Mouse (Mus musculus): Measurements from ENCODE around the gene Zfr2.
A peak's percentile ranks its signal among the peaks of the same experiment; 100 is the strongest.
"Not testable (repeated sequence)": the region's sequence is repeated elsewhere in the genome, so short reads cannot be mapped to it uniquely, and the experiment has no call there.

Zfr2 gene

DNA sequence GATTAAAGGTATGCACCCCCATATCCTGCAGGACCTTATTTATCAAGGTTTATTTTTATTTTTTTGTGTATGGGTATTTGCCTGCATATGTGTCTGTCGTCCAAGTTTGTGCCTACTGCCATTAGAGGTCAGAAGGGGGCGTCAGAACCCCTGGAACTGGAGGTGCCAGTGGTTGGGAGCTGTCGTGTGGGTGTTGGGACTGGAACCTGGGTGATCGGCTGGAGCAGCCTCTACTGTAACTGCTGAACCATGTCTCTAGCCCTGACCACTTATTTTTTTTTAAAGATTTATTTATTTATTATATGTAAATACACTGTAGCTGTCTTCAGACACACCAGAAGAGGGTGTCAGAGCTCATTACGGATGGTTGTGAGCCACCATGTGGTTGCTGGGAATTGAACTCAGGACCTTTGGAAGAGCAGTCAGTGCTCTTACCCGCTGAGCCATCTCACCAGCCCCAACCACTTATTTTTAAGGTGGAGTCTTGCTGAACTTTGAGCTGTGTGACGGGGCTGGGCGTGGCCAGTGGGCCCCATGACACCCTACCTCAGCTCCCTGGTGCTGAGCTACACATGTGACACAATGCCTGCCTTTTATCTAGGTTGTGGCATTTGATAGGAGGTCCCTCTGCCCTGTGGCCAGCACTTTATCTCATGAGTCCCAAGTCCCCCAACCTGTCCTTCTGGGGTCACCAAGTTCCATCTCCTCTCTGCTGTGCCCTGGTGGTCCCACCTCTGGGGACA lies 29.8 kb upstream of the Zfr2 start:
- DNase-seq: no peak

DNA sequence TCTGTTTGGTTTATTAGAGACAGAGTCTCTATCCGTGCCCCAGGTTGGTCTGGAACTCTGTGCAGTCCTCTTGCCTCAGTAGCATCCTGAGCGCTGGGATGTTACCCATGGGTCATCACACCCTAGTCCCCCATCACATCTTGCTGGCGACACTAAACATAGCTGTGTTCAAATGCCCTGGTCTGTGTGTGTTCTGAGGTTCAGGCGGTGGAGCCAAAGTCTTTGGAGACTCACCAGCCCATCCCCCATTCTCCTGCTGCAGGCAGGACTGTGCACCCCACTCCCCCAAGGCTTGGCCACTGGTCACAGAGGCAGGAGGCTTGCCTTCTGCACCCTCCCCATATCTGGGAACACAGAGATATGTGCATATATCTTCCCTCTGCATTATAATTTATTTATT lies 28.8 kb upstream of the Zfr2 start:
- DNase-seq: no peak

DNA sequence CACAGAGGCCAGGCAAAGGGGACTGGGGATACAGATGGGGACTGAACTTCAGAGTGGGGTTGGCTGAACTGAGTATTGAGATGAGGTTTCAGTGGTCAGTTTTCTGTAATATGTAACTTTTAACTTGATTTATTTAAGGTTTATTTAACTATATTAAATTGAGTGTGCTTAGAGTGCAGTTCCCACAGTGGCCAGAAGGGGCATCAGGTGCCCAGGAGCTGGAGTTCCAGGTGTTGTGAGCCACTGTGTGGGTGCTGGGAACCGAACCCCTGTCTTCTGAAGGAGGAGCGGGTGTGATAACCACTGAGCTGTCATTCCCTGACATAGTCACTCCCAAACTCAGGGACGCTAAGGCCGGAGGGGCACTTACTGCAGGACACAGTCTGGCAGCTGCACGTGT lies 22.8 kb upstream of the Zfr2 start:
- DNase-seq: no peak

DNA sequence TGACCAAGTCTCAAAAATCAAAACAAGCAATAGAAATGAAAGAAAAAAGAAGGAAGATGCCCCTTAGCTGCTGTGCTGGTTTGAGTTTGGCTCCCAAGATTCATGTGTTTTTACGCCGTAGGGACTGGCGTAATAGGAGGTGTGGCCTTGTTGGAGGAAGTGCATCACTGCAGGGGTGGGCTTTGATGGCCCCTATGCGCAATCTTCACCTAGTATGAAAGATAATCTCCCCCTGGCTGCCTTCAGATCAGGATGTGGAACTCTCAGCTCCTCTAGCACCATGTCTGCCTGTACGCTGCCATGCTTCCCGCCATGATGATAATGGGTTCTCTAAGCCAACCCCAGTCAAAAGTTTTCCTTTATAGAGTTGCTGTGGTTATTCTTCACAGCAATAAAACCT lies 16.7 kb upstream of the Zfr2 start:
- DNase-seq: no peak

DNA sequence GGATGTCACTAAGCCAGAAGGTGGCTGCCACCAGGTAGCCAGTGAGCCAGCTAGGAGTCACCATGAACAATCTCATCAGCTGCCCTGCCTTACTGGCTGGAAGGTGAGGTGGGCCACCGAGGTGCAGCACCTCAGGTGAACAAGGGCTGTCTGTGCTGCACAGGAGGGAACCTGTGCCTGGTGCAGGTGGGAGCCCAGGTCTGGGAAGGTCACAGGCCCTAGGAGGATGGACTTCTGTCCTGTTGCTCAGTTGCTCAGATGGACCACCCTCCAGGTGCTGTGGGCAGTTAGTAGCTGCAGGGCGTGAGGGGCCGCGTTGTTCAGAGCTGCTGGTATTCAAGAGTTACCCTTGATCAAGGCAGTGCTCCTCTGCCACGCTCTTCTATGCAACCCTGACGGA lies 16.1 kb upstream of the Zfr2 start:
- no peak for DNase-seq

DNA sequence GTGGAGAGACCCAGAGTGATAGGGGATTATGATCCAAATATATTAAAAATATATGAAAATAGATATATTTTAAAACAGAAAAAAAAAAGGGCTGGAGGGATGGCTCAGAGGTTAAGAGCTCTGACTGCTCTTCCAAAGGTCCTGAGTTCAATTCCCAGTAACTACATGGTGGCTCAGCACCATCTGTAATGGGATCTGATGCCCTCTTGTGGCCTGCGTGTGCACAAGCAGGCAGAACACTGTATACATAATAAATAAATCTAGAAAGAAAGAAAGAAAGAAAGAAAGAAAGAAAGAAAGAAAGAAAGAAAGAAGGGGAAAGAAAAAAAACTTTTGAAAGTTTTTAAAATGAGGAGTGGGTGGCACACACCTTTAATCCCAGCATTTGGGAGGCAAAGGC lies 15.7 kb upstream of the Zfr2 start:
- DNase-seq: not testable (repeated sequence)

DNA sequence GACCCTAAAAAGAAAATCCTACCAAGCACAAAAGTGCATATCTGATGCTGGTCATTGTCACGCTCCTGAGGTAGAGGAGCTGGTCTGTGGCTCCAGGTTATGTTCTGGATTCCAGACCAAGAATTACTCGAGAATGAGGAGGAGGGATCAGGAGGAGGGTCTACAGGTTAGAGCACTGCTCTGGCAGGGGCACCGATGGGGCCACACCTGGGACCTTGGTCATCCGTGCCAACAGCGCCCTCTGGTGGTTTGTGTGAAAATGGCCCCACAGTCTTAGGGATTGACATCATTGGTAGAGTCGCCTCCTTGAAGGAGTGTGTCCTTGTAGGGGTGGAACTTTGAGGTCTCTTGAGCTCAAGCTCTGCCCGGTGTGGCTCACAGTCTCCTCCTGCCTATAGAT lies 15.0 kb upstream of the Zfr2 start:
- DNase-seq: peak; percentile 56

DNA sequence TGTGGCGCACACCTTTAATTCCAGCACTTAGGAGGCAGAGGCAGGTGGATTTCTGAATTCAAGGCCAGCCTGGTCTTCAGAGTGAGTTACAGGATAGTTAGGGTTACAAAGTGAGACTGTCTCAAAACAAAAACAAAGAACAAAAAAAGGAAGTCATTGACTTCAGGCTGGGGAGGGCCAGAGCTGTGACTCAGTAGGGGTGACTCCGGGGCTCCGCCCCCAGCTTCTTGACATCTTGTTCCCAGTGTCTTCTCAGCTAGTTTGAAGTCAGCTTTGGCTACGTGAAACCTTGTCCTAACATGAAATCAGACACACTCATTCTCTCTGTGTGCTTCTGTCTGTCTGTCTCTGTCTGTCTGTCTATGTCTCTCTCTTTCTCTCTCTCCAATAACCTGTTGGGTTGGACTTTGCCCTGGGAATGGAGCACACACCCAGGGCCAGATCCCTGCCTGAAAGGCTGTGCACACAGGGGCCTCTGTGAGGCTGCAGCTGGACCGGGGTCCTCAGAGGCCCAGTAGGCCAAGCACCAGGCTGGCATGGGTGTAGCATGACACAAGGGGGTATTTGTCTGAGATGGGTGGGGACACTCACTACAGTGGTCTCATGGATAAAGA lies 11.4 kb upstream of the Zfr2 start:
- DNase-seq: no peak

DNA sequence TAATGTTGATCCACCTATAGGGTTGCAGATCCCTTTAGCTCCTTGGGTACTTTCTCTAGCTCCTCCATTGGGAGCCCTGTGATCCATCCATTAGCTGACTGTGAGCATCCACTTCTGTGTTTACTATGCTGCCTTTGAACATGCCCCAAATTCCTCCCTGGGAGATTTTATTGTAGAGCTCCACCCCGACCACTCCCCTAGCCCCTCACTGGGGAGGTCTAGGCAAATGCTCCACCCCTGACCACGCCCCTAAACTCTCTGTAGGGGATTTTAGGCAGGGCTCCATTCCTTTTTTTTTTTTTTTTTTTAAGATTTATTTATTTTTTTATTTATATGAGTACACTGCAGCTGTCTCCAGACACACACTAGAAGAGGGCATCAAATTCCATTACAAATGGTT lies 9.2 kb upstream of the Zfr2 start:
- DNase-seq: not testable (repeated sequence)

DNA sequence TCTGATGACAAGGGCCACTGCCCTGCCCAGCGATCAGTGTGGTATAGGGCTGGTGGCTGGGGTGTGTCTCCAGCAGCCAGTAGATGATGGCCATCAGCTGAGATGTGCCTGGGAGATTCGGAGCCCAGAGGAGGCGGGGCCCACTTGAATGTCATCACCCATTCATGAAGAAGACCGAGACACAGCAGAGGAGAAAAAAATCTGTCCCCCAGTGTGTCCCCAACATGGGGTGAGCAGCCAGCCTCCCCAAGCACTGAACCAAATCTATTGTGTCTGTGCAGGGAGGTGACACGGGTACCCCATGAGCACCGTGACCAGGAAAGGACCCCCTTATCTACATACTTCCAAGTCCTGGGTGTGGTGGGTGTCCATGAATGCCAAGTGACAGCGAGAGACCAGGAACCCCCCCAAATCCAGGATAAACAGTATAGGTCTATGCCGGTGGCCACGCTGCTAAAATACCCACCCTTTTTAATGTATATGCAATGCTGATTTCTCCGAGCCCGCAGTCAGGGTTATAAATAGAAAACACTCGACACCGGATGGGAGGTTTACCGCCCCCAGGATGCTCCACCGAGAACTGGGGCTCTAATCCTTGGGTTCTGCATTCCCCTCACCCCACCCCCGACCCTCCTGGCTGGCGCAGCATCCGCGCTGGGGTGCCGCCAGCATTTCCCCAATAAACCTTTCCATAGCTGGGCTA lies 3.1 kb upstream of the Zfr2 start:
- DNase-seq: peak; percentile 70

DNA sequence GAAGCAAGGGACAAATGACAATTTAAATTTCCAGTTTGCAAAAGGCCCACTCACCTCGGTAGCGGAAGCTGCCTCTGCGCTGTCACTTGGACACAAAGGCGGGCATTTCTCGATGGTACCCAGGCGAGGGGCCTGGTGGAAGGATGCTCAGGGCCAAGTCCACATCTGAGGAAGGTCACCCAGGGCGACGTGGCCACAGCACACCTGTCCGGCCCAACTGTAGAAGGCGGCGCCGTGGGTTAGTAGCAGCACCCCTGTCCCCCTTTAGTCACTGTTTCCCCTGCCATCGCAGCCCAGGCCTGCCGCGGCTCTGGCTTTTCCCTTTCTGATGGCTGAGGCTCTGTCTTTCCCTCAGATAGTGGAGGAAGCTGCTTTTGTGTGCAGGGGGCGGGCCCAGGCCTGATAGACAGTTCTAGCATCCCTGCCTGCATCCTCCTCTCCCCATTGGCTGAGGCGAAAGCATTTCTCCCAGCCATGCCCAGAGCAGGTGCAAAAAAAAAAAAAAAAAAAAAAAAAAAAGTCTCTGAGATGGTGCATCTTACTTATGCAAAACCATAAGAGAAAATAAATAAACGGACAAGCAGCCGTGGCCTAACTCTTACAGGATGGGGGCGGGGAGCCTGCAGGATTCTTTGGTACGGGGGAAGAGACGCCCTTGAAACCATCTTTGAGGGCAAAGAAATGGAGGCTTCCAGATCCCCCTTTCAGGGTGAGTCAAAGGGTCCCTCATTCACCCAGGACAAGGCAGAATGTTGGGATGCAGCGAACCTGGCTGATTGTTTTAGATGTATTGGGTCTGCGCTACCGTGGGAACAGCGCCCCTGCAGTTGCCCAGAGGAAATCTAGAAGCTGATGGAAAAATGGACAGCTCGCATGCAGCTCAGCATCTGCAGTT lies 2.3 kb upstream of the Zfr2 start, which contains the start of gene Atcay:
TSS of gene Atcay (minus strand) at position 396 of the 895 bp plus-strand sequence.
- peak; percentile 90 for DNase-seq

DNA sequence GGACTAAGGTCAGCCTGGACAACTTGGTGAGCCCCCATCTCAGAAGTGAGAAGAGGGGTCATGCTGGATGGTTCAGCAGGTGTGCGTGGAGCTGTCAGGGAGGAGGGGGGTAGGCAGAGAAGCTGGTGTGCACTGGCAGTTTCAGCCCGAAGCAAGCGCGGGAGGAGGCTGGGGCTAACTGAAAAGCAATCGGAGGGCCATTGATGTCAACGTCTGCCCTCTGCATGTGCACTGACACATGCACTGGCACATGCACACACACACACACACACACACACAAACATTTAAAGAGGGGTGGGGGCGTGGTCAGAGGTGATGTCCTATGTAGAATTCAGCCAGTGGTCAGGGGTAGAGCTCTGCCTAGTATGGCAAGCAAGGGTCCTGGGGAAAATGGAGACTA lies 1.5 kb upstream of the Zfr2 start:
- DNase-seq: peak; percentile 65

DNA sequence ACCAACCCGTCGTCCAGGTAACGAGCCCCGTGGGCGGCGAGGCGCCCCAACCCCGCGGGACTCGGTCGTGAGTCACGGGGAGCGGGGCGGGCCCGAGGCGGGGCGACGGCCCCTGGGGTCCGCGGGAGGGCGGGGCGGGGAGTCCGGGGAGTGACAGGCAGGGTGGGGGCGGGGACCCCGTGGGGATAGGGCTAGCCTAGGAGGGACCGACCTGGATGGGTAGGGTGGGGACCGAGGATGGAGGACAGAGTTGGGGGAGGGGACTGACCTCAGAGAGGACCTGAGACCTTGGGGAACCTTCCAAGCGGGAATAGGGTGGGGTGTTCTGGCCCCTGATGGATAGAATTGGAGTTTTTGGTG lies 251 bp downstream of the Zfr2 start:
- no peak for DNase-seq

DNA sequence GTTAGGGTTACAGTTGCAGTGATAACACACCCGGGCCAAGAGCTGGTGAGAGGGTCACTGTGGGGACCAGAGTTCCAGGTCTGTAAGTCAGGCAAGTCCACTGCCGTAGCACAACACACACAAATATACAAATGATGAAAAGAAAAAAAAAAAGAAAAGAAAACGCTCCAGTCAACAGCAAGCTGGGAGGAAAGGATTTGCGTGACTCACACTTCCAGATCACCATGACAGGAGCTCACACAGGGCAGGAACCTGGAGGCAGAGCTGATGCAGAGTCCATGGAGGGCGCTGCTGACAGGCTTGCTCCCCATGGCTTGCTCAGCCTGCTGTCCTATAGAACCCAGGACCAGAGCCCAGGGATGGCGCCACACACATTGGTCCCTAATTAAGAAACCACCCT lies 1.3 kb downstream of the Zfr2 start:
- DNase-seq: peak; percentile 36

DNA sequence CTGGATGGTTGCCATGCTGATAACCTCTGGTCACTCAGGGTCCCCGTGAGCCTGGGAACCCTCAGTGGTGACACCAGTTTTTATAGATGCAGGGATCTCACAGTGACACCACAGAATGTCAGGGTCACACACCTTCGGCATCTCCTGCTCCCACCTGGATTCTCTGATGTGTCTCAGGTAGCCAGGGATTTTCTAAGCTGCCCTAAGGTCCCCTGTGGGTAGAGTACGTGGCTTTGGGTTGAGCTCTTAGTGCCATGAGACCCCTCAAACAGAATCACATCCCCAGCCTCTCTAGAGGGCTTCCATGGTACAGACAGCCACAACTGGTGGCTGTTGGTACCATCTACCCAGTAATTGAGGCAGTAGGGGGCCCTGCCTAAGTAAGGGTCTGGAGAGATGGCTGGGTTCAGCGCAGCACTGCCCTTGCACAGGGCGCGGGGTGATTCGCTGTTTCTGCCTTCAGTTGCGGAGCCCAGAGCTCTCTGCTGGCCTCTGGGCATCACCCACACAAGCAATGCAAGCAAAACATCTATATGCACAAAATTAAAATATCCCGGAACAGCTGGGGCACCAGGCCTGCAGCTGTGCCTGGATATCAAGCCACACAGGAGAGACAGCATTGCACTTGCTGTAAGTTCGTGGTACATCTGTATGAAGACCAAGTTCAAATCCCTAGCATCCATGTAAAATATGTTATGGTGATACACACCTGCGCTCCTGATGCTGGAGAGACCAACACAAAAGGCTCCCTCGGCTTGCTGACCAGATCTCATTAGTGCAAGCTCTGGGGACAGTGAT lies 3.7 kb downstream of the Zfr2 start:
- DNase-seq: peak; percentile 30

DNA sequence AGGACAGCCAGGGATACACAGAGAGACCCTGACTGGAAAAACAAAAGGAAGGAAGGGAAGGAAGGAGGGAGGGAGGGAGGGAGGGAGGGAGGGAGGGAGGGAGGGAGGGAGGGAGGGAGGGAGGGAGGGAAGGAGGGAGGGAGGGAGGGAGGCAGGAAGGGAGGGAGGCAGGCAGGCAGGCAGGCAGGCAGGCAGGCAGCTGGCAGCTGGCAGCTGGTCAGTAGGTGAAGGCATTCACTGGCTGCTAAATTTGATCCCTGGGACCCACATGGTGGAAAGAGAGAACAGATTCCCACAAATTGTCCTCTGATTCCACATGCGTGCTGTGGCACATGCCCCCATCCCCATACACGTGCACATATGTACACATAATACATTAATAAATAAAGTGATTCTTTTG lies 5.7 kb downstream of the Zfr2 start:
- no peak for DNase-seq

DNA sequence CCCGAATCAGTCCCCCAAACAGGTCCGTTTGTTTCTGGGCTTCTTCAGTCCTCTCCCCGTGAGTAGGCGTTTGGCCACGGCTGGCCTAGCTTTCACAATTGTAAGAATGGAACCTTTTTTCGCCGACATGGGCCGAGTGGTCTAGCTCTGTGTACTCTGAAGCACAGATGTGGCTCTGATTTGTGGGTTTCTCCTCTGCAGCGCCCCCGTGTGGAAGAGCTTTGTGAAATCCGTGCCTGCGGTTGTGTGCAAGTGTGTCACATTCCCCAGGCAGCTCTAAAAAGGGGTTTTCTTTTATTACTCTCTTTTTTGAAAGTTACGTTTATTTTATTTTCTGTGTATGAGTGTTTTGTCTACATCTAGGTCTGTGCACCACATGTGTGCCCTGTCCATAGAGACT lies 7.9 kb downstream of the Zfr2 start:
- DNase-seq: peak; percentile 54

DNA sequence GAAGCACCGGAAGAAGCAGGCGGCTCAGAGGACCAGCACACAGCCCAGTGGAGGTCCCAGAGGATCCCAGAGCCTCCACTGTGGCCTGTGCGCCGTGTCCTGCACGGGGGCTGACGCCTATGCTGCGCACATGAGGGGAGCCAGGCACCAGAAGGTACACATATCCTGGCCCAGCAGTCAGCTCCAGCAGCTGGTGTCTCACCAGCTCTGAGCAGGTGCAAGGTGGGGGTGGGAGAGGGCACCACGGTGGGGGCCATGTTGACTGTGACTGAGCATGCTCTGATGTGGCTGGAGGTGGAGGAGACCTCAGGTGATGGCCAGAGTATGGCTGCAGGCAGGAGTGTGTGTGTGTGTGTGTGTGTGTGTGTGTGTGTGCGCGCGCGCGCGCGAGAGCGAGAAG lies 9.1 kb downstream of the Zfr2 start:
- no peak for DNase-seq

DNA sequence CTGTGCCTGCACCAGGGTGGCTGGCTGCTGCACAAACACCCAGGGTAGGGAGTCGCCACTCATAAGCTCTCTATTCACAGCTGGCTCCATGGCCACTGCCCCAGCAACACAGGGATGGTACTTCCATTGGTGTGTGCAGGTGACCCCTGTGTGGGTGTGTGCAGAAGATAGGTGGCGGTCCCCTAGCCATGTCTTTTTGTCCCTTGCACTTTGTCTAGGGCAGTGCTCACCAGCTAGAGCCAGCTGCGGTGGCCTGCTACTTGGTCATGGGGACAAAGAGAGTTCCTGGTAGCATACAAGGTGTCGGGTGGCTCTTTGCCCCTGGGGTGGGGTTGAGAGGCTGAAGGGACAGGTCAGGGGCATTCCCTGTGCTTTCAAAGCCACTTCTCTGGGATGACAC lies 11.2 kb downstream of the Zfr2 start:
- DNase-seq: peak; percentile 35

DNA sequence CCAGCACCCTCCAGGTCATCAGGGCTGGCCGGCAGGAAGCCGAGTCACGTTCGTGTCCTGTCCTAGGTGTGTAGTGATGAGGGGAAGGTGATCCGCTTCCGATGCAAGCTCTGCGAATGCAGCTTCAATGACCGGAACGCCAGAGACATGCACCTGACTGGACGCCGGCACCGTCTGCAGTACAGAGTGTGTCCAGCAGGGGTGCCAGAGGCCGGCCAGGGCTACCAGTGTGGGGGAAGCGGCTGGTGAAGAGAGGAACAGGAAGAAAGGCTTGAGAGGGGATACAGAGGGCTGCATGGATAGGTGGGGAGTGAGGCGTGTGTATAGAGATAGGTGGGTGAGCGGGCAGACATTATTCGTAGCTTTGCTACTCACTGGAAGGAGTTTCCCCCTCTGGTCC lies 11.6 kb downstream of the Zfr2 start:
- DNase-seq: peak; percentile 82

DNA sequence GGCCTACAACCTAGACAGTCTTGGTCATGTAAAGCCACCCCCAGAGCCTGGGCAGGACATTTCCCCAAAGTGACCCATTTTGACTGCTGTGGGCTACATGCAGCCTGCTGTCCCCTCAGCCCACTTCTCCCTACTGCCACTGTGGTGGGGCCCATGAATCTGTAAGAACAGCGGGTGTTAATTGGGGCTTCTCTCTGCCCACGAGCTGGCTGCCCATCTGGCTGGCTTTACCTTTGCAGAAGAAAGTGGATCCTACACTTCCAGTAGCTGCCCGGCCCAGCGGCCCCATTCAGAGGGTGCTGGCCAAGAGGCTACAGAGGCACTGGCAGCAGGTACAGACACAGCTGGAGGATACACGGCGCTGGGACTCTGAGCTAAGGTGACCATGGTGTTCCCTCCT lies 12.2 kb downstream of the Zfr2 start:
- DNase-seq: no peak

DNA sequence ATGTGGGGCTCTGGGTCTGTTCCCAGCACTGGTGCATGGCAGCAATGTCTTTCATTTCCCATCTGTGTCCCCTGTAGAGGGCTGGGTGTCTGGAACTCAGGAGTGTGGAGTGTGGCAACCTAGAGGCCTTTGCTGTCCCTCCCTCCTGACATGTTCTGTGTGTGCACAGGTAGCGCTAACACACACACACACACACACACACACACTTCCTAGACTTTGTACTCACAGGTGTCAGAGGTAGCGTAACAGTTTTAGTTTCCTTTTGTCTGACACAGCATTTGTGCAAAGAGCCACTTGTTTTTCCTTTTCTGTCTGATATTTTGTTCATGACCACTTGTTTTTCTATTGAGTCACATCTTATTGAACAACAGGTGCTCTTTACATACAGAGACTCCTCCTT lies 14.8 kb downstream of the Zfr2 start:
- no peak for DNase-seq
